Mouse (Mus musculus): ENCODE results near the gene Auh. TPM values are rescaled to one million over a fixed set of nuclear protein-coding genes. Genes with fewer than 3 reads are reported as not detected.

Auh gene
- polyA plus RNA-seq, 1 experiment from 2014 or later: 44.9 TPM

DNA sequence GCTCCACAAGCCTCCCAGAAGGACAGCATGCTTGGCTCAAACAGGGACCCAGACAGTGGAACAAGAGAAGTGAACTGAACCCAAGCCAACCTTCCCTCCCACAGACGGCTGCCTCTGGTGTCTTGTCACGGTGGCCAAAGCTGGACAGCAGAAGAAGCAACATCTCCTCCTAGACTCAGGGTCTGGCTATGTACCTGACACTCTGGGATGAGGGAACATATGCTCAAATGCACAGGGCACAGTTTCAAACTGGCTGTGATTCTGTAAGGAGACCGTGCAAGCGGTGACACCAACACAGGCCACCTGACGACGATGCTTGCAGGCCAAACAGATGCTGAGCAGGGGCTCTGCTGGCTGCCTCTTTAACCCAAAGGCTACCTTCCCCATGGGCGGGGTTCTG lies 42.7 kb downstream of the Auh start:
- Histone ChIP-seq H3K27me3 (ENCODE audit: insufficient read depth, poor library complexity, severe bottlenecking) (no peaks in the 10 kb centered on the region), H3K9me3 (no peaks in the 10 kb centered on the region), H3K27ac (no peak overlapping the region), H3K4me1 (peaks cover 26% of the 10 kb centered on the region), H3K36me3 (0 out of 2 replicates have a peak, but pooled peaks cover 2% of the 10 kb centered on the region), H3K4me3 (no peak overlapping the region)
- DNase-seq (ENCODE audit: low spot score): no peak
- 79% methylated on average over 7 of the region's 7 CpGs for WGBS

DNA sequence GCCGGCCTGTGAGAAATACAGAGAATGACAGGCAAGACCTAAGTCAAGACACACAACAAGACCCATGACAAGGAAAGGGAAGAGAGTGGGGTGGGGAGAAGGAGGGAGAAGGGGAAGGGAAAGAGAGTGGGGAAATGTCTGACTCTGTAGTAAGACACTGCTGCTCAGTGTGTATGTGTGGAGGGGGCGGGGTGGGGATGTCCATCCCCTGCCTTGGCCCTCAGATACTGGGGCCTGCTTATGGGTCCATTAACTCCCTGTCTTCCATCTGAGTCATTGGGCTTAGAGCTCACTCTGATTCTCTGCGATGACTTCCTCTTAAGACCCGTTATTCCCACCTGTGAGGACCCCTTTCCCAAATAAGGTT lies 45.5 kb downstream of the Auh start:
- Histone ChIP-seq H3K4me3 (no peak overlapping the region), H3K27ac (no peak overlapping the region), H3K36me3 (0 out of 2 replicates have a peak, but pooled peaks cover 2% of the 10 kb centered on the region), H3K27me3 (ENCODE audit: insufficient read depth, poor library complexity, severe bottlenecking) (no peaks in the 10 kb centered on the region), H3K9me3 (no peaks in the 10 kb centered on the region), H3K4me1 (peaks cover 38% of the 10 kb centered on the region)
- DNase-seq (ENCODE audit: low spot score): no peak
- 74% methylated on average over 4 of the region's 4 CpGs for WGBS

DNA sequence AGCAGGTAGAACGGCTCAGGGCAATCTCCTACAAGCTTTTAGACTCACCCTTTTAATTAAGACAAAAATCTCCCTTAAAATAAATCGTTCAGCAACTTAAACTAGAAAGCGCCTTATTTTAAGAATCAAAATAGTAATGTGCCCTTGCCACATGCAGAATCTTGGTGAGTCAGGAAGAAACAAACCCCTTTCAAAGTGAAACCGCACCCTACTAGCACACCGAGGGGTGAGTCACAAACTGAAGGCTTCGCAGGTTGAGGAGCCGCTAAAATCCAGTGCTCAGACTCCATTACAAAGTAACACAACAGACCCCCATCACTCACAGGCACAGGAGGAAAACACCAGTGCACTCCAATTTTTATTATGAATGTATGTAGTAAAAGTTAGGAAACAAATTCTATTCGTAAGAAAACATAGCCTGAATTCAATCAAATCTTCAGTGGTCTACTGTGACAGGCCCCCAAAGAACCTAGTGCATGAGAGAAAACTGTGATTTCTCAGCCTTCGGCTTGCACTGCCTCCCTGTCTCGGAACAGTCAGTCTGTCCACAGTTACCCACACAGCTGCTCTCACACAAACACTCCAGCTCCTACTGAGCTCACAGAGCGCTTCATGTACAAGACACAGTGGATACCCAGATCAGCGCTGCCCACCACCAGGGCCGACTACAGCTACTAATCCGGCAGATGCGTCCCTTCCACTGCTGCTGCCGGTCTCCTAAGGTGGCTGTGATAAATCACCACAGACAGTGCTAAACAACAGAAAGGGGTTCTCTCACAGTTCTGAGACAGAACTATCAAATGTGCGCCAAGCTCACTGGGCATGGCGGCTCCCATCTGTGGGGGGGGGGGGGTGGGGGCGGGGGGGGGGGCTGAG lies 46.2 kb downstream of the Auh start:
- H3K36me3 ChIP-seq: 0 out of 2 replicates have a peak, but pooled peaks cover 2% of the 10 kb centered on the region
- H3K9me3 ChIP-seq: no peaks in the 10 kb centered on the region
- H3K4me1 ChIP-seq: peaks cover 40% of the 10 kb centered on the region
- H3K27ac ChIP-seq: no peak overlapping the region
- no peaks in the 10 kb centered on the region for H3K27me3 ChIP-seq (ENCODE audit: insufficient read depth, poor library complexity, severe bottlenecking)
- H3K4me3 ChIP-seq: no peak overlapping the region
- DNase-seq (ENCODE audit: low spot score): no peak
- WGBS: 69% methylated on average over 18 of the region's 19 CpGs

DNA sequence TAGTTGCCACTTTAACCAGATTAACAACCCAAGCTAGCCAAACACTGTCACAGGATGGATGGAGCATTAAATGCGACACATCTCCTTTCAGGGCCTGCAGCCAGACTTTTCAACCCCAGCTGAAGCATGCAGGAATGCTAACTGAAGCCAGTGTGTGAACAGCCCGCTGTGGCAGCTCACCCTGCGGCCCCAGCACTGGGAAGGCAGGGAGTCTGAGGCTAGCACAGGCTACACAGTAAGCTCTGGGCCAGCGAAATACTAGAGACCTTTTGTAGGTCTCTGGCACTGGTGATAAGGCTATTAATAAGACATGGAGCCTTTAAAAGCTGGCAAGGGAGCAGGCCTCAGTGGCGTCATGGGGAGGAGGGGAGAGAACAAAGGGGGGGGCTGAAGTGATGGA lies 49.1 kb downstream of the Auh start:
- no peaks in the 10 kb centered on the region for H3K9me3 ChIP-seq
- H3K4me3 ChIP-seq: no peak overlapping the region
- H3K4me1 ChIP-seq: peaks cover 39% of the 10 kb centered on the region
- H3K27ac ChIP-seq: peak overlapping the region; percentile 64
- no peaks in the 10 kb centered on the region for H3K27me3 ChIP-seq (ENCODE audit: insufficient read depth, poor library complexity, severe bottlenecking)
- WGBS: 39% methylated on average over 5 of the region's 5 CpGs
- H3K36me3 ChIP-seq: no peaks in the 10 kb centered on the region
- no peak for DNase-seq (ENCODE audit: low spot score)

DNA sequence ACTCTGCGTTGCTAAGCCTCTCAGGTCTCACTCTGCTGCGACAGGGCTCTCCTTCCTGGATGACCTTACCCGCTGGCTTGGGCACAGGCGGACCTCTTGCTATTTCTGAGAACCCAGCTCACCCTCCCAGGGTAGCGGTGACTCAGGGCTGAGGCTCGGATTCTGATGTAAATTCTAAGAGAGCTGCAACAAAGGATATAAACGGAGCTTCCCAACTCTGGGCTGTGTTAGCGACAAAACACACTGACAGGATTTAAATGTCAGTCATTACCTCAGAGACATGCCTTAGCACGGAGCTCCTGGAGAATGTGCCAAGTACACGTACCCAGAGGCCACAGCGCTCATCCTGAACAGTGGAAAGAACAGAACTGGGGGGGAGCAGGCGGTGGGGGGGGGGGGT lies 49.6 kb downstream of the Auh start:
- Histone ChIP-seq H3K27ac (peak overlapping the region; percentile 64), H3K4me3 (no peak overlapping the region)

DNA sequence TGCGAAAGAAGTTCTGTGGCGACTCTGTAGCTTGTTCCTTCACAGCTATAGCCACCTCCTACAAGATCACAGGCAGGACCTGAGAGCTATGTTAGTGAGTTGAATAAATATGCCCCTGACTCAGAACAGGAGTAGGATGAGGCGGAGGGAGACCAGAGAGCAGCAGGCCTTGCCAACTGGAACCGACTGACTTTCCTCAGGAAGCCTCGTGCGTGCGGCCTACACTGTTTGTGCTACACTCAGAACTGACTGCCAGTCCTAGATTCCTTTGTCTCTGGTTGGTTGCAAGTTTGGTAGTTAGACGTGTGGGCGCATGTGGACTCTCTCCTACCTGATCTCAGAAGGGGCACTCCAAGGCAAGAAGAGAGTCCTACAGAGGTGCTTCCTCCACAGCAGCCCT lies 50.2 kb downstream of the Auh start:
- peak overlapping the region; percentile 59 for H3K27ac ChIP-seq
- no peak overlapping the region for H3K4me3 ChIP-seq
- no peaks in the 10 kb centered on the region for H3K9me3 ChIP-seq
- H3K4me1 ChIP-seq: peaks cover 48% of the 10 kb centered on the region
- H3K27me3 ChIP-seq (ENCODE audit: insufficient read depth, poor library complexity, severe bottlenecking): no peaks in the 10 kb centered on the region
- WGBS: 82% methylated on average over 9 of the region's 9 CpGs
- H3K36me3 ChIP-seq: no peaks in the 10 kb centered on the region
- DNase-seq (ENCODE audit: low spot score): no peak

More for the DNA sequence above, 49.6 kb downstream of the Auh start:
- WGBS: 52% methylated on average over 12 of the region's 12 CpGs
- H3K4me1 ChIP-seq: peaks cover 42% of the 10 kb centered on the region
- H3K36me3 ChIP-seq: no peaks in the 10 kb centered on the region
- H3K27me3 ChIP-seq (ENCODE audit: insufficient read depth, poor library complexity, severe bottlenecking): no peaks in the 10 kb centered on the region
- H3K9me3 ChIP-seq: no peaks in the 10 kb centered on the region
- no peak for DNase-seq (ENCODE audit: low spot score)

DNA sequence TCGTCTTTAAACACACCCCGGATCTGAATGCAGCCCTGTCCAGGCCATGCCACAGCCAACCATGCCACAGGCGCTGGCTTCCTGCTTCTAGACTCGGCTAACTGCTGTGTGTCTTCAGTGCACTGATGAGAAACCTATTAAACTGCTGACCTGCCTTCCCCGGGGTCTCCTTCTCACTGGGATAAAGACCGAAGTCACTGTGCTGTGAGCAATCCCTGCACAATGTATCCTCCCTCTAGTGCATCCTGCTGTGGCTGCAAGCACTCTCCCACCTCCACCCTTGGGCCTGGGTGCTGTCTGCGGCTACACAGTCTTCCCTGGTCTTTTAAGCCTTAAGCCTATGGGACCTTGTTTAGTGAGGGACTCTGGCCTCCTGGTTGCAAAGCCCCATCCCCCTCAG lies 50.7 kb downstream of the Auh start:
- 77% methylated on average over 7 of the region's 7 CpGs for WGBS
- no peaks in the 10 kb centered on the region for H3K27me3 ChIP-seq (ENCODE audit: insufficient read depth, poor library complexity, severe bottlenecking)
- DNase-seq (ENCODE audit: low spot score): no peak
- H3K4me1 ChIP-seq: peaks cover 48% of the 10 kb centered on the region
- no peaks in the 10 kb centered on the region for H3K36me3 ChIP-seq
- peak overlapping the region; percentile 59; the same call in 1 of the 2 replicates for H3K27ac ChIP-seq
- H3K4me3 ChIP-seq: no peak overlapping the region
- H3K9me3 ChIP-seq: no peaks in the 10 kb centered on the region

DNA sequence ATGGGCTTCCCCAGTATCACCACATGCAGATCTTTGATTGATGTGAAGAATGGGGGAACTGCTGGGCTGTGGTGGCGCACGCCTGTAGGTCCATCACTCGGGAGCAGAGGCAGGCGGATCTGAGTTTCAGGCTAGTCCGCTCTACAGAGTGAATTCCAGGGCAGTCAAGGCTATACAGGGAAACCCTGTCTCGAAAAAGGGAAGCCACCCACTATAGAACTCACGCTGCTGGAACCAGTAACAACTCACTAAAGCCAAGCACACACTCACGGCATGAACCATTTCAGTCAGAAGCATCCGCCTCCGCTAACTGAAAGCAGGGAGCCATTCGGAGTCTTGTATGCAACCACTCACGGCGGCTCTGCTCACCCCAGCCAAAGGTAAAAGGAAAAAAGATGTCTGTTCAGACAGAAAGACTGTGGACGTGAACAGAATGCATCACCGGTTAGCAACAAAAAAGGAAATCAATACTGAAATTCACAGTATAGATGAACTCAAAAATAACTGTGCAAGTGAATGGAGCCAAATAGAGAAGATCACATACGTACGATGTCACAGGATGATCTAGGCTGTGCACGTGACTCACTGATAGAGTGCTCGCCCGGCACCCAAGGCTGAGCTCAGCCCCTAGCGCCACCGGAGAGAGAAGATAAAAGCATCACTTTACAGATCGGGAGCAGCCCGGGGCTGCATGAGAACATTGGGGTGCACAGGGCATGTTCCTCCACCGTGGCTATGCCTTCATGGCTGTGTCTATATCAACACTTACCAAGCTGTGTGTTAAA lies 53.7 kb downstream of the Auh start:
- no peak for DNase-seq (ENCODE audit: low spot score)
- no peaks in the 10 kb centered on the region for H3K36me3 ChIP-seq
- no peaks in the 10 kb centered on the region for H3K27me3 ChIP-seq (ENCODE audit: insufficient read depth, poor library complexity, severe bottlenecking)
- H3K27ac ChIP-seq: peak overlapping the region; percentile 25; the same call in 1 of the 2 replicates
- no peak overlapping the region for H3K4me3 ChIP-seq
- H3K9me3 ChIP-seq: no peaks in the 10 kb centered on the region
- WGBS: 56% methylated on average over 25 of the region's 25 CpGs
- peaks cover 53% of the 10 kb centered on the region for H3K4me1 ChIP-seq

DNA sequence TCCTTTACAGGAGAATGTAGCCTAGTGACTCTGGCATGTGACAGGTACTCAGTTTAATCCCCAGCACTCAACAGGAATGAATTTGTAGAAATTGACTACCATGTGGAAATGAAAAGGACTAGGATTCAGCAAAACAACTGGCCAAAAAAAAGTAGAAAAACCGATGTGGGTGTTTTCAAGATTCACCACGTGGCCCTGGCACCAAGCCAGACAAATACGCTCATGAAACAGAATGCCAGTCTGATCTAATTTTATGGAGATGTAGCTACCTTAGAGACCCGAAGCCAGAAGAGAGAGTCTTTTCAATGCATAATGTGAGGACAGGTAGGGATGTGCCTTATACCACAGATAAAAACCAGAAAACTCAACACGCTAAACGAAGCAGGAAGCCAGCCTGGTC lies 54.4 kb downstream of the Auh start:
- no peak for DNase-seq (ENCODE audit: low spot score)
- Histone ChIP-seq H3K9me3 (no peaks in the 10 kb centered on the region), H3K27ac (0 out of 2 replicates have a peak overlapping the region, but pooled peaks have one; percentile 25), H3K27me3 (ENCODE audit: insufficient read depth, poor library complexity, severe bottlenecking) (no peaks in the 10 kb centered on the region), H3K4me1 (peaks cover 49% of the 10 kb centered on the region), H3K4me3 (no peak overlapping the region), H3K36me3 (no peaks in the 10 kb centered on the region)
- whole genome bisulfite sequencing: 59% methylated on average over 6 of the region's 6 CpGs

DNA sequence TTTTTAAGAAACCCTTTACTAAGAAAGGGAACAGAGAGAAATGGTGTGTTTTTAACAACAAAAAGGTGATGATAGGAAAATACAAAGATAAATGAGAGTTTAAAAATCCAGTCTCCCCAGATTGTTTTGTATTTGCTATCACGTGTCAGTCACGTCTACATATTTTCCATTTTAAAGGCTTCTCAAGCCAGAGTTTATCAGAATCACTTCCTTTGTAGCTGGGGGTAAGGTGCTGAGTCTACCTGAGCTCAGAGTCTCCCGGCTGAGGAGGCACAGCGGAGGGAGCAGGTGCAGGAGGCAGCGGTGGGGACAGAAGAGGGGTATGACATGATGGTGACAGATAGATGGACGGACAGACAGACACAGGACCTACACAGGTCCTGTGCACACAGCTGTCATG lies 55.1 kb downstream of the Auh start:
- Histone ChIP-seq H3K27ac (0 out of 2 replicates have a peak overlapping the region, but pooled peaks have one; percentile 2), H3K4me3 (no peak overlapping the region), H3K4me1 (peaks cover 49% of the 10 kb centered on the region), H3K27me3 (ENCODE audit: insufficient read depth, poor library complexity, severe bottlenecking) (no peaks in the 10 kb centered on the region), H3K9me3 (no peaks in the 10 kb centered on the region), H3K36me3 (no peaks in the 10 kb centered on the region)
- WGBS: 46% methylated on average over 6 of the region's 6 CpGs
- DNase-seq (ENCODE audit: low spot score): no peak

DNA sequence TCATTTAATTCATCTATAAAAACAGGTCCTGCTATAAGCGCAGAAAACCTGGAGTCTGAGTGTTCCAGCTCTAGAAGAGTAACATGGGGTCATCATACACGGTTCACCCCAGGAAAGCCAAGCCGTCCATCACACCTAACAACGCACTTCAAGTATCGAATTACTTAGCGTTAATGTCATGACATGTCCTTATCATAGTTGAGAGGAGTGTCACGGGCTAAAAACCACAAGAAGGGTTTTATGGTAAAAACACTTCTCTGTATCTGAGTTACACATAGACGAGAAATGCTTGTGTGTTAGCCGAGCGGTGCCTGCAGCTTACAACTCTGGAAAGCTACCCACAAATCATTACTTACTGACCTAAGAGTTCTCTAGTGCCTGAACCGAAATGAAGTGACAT lies 55.6 kb downstream of the Auh start:
- 50% methylated on average over 11 of the region's 11 CpGs for WGBS
- H3K4me3 ChIP-seq: no peak overlapping the region
- no peaks in the 10 kb centered on the region for H3K36me3 ChIP-seq
- H3K9me3 ChIP-seq: no peaks in the 10 kb centered on the region
- H3K4me1 ChIP-seq: peaks cover 49% of the 10 kb centered on the region
- H3K27ac ChIP-seq: no peak overlapping the region
- no peaks in the 10 kb centered on the region for H3K27me3 ChIP-seq (ENCODE audit: insufficient read depth, poor library complexity, severe bottlenecking)
- no peak for DNase-seq (ENCODE audit: low spot score)

DNA sequence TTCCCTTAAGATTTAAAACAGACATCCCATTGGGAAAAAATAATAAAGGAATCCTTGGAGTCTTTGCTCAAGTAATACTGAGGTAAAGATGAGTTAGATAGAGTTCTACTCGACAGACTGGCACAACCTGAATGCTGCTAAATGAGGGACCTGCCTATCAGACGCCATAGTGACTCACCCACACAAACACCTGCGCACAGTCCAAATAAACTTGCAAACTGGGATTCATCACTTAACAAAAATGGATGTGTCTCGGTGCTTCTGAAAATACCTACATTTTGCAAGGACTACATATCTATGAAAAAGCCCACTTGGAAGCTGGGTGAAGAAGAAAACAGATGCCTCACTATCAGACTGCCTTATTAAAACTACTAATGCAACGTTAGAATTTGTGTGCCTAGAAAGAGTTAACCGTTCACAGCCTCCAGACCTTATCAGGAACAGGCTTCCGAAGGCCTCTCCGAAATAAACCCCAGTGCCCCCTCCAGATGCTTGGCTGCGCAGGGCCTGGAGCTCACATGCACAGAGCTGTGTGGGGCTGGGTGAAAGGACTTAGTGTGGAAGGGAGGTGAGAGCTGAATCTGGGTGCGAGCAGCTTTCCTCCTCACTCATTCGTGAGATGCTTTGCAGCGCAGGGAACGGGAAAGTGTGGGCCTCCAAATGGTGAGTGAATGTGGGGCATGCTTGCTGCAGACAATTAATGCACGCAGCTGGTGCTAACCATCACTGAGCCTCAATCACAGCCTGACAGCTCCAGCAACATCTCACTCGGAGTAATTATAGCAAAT lies 63.3 kb downstream of the Auh start:
- H3K9me3 ChIP-seq: no peaks in the 10 kb centered on the region
- H3K4me3 ChIP-seq: peak overlapping the region; percentile 24; the same call in 1 of the 2 replicates
- no peaks in the 10 kb centered on the region for H3K36me3 ChIP-seq
- 21% methylated on average over 15 of the region's 15 CpGs for WGBS
- H3K4me1 ChIP-seq: peaks cover 53% of the 10 kb centered on the region
- no peak for DNase-seq (ENCODE audit: low spot score)
- H3K27me3 ChIP-seq (ENCODE audit: insufficient read depth, poor library complexity, severe bottlenecking): no peaks in the 10 kb centered on the region
- peak overlapping the region; percentile 74 for H3K27ac ChIP-seq

All from heart, embryonic 10.5 days (tissue).